Mouse (Mus musculus): ENCODE measurements at regions not wholly inside any gene's neighbourhood (a gene's known extent, or its start where the extent isn't known, plus 50 kb on each side); places are given as distances from the start of the nearest gene placed in this dataset.
A peak's percentile ranks its signal among the peaks of the same experiment; 100 is the strongest.

- peak; percentile 4 for DNase-seq (ENCODE audit: low read depth, low spot score)
Observed at GRCm38 (mm10) chr6:44092336-44092735, 426.3 kb upstream of the Tpk1 start.

GRCm38 (mm10) chr6:44081922-44082552 is 416.0 kb upstream of the Tpk1 start:
- no peak for DNase-seq (ENCODE audit: low read depth, low spot score)

- DNase-seq (ENCODE audit: low read depth, low spot score), result no peak
Observed at GRCm38 (mm10) chr6:44073124-44073523, 407.0 kb upstream of the Tpk1 start.

DNA sequence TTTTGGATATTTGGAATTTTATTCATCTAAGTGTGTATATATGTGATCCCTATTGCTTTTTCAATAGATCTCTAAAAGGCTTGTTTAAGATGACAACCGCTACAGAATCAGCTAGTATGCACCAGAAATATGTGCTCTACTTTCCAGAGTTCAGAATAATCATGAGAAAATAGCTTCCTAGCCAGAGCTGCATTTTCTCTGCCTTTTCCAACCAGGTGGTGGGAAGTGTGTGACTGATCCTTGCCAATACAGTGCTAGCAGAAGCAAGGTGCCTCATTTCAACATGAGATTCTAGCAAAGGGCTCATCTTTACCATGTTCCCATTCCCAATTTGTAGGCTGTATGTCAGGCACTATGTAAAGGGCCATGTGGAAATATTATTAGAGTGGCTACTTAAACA is 401.8 kb upstream of the Tpk1 start:
- DNase-seq (ENCODE audit: low read depth, low spot score), result no peak
